Mouse (Mus musculus): ENCODE measurements around the gene Polr2e.

GRCm38 (mm10) chr10:80035686-80036085, 3.9 kb downstream of the Polr2e start:
- TF ChIP-seq CTCF (IDR thresholded peaks at IDR 0.05; ENCODE audit: borderline replicate concordance, insufficient read depth, low read length) (no peak), POLR2A (IDR thresholded peaks at IDR 0.05; ENCODE audit: low read depth, low read length) (no peak)
